Mouse (Mus musculus): ENCODE results near the gene Hmga1.

Hmga1 gene

GRCm38 (mm10) chr17:27591826-27592564 is 35.7 kb downstream of the Hmga1 start:
- DNase-seq = no peak

GRCm38 (mm10) chr17:27592565-27592910 is 36.2 kb downstream of the Hmga1 start:
- DNase-seq = no peak

GRCm38 (mm10) chr17:27595659-27596375 is 39.5 kb downstream of the Hmga1 start:
- DNase-seq = no peak

- no peak for DNase-seq
These were observed 40.3 kb downstream of the Hmga1 start for GRCm38 (mm10) chr17:27596376-27597190.

GRCm38 (mm10) chr17:27600286-27600685 is 44.0 kb downstream of the Hmga1 start:
- no peak for DNase-seq

- no peak for DNase-seq
These were observed 44.6 kb downstream of the Hmga1 start for GRCm38 (mm10) chr17:27600869-27601268.

- DNase-seq = no peak
These were observed 46.7 kb downstream of the Hmga1 start for GRCm38 (mm10) chr17:27603036-27603435.

GRCm38 (mm10) chr17:27603522-27604234 is 47.4 kb downstream of the Hmga1 start:
- DNase-seq = no peak

GRCm38 (mm10) chr17:27609576-27609975 is 53.3 kb downstream of the Hmga1 start:
- no peak for DNase-seq

- no peak for DNase-seq
These were observed 54.6 kb downstream of the Hmga1 start for GRCm38 (mm10) chr17:27610679-27611518.

GRCm38 (mm10) chr17:27611519-27611884 is 55.2 kb downstream of the Hmga1 start:
- no peak for DNase-seq

- DNase-seq = no peak
These were observed 55.7 kb downstream of the Hmga1 start for GRCm38 (mm10) chr17:27611994-27612393.

- DNase-seq = no peak
These were observed 56.7 kb downstream of the Hmga1 start for GRCm38 (mm10) chr17:27613016-27613415.

Data from liver (tissue).